ENCODE assay signal across 19 mouse cellular contexts in genomic region chr11:34297698-34298378, GRCm38 (mm10). TPM values are rescaled to one million over a fixed set of nuclear protein-coding genes. Genes with fewer than 3 reads are reported as not detected.
A peak's percentile ranks its signal among the peaks of the same experiment; 100 is the strongest.
DNase-seq lines count a peak whose midpoint lies in the region; ATAC-seq lines count a peak whose summit lies in the region.
"Had no signal": no experiment of that assay in that cellular context is flagged by ENCODE, and none has a peak within 500 bp of the region (broad histone marks: within the 10 kb centered on the region; RNA-seq: fewer than 3 reads in every experiment).

No protein-coding gene starts in this region.

- H3K9ac ChIP-seq in forebrain, embryonic 13.5 days: no peak overlapping the region
- H3K9ac ChIP-seq in hindbrain, embryonic 14.5 days: no peak overlapping the region
- H3K9ac ChIP-seq in midbrain, embryonic 15.5 days: no peak overlapping the region
- H3K9ac ChIP-seq in liver, embryonic 11.5 days (ENCODE audit: low read depth, low read length): no peak overlapping the region

- DNase-seq in ZHBTc4 (ENCODE audit: low read depth, low spot score): peak; percentile 71
- no peak for DNase-seq in hindbrain, embryonic 14.5 days (ENCODE audit: low spot score)
- no peak for DNase-seq in liver, embryonic 11.5 days (ENCODE audit: low spot score)
- no peak for DNase-seq in urinary bladder, adult 2 months (ENCODE audit: low spot score)
- DNase-seq in right cerebral cortex, postnatal 14 days: no peak
- no peak for DNase-seq in testis, postnatal 10 days (ENCODE audit: low spot score)
- DNase-seq: adrenal gland, postnatal 25 days; cerebellum, postnatal 36 days; heart, adult 11 months; kidney, adult 9 months; lung, adult 18-20 months; right cerebral cortex, postnatal 4 days; thymus, adult 18-20 months had no signal

- ATAC-seq in forebrain, embryonic 13.5 days: peak; percentile 92
- peak; percentile 77; the same call in 1 of the 2 replicates for ATAC-seq in hindbrain, embryonic 14.5 days (ENCODE audit: low FRiP score)
- peak; percentile 94 for ATAC-seq in midbrain, embryonic 15.5 days (replicated peaks)
- ATAC-seq in liver, embryonic 11.5 days (replicated peaks; ENCODE audit: low FRiP score): no peak

- no peaks in the 10 kb centered on the region for H3K27me3 ChIP-seq in forebrain, embryonic 13.5 days
- no peaks in the 10 kb centered on the region for H3K27me3 ChIP-seq in hindbrain, embryonic 14.5 days (ENCODE audit: control insufficient read depth, insufficient read depth, low read length)
- no peaks in the 10 kb centered on the region for H3K27me3 ChIP-seq in midbrain, embryonic 15.5 days (replicated peaks)
- H3K27me3 ChIP-seq in liver, embryonic 11.5 days (replicated peaks; ENCODE audit: control insufficient read depth, insufficient read depth, low read length): no peaks in the 10 kb centered on the region

- 32% methylated on average over 5 of the region's 5 CpGs for WGBS in forebrain, embryonic 13.5 days
- WGBS in hindbrain, embryonic 14.5 days: 40% methylated on average over 5 of the region's 5 CpGs
- WGBS in midbrain, embryonic 15.5 days: 23% methylated on average over 5 of the region's 5 CpGs
- 84% methylated on average over 5 of the region's 5 CpGs for WGBS in liver, embryonic 11.5 days

- H3K9me3 ChIP-seq in forebrain, embryonic 13.5 days (replicated peaks): no peaks in the 10 kb centered on the region
- H3K9me3 ChIP-seq in hindbrain, embryonic 14.5 days (ENCODE audit: control insufficient read depth, low read length): no peaks in the 10 kb centered on the region
- H3K9me3 ChIP-seq in midbrain, embryonic 15.5 days: no peaks in the 10 kb centered on the region
- no peaks in the 10 kb centered on the region for H3K9me3 ChIP-seq in liver, embryonic 11.5 days (ENCODE audit: control insufficient read depth, low read length)
- H3K9me3 ChIP-seq: embryonic facial prominence, embryonic 10.5 days had no signal

- no peak overlapping the region for H3K4me2 ChIP-seq in forebrain, embryonic 13.5 days
- no peak overlapping the region for H3K4me2 ChIP-seq in hindbrain, embryonic 14.5 days (replicated peaks)
- no peak overlapping the region for H3K4me2 ChIP-seq in midbrain, embryonic 15.5 days
- no peak overlapping the region for H3K4me2 ChIP-seq in liver, embryonic 11.5 days

- no peak overlapping the region for H3K4me3 ChIP-seq in forebrain, embryonic 13.5 days
- H3K4me3 ChIP-seq in hindbrain, embryonic 14.5 days (replicated peaks; ENCODE audit: low read length): no peak overlapping the region
- no peak overlapping the region for H3K4me3 ChIP-seq in midbrain, embryonic 15.5 days
- H3K4me3 ChIP-seq in liver, embryonic 11.5 days (ENCODE audit: low read depth, low read length): no peak overlapping the region
- H3K4me3 ChIP-seq: embryonic facial prominence, embryonic 10.5 days; erythroblast, embryonic 14.5 days had no signal

- H3K4me1 ChIP-seq in forebrain, embryonic 13.5 days: peaks cover 8% of the 10 kb centered on the region
- peaks cover 9% of the 10 kb centered on the region; the same call in 1 of the 2 replicates for H3K4me1 ChIP-seq in hindbrain, embryonic 14.5 days (replicated peaks; ENCODE audit: control insufficient read depth, insufficient read depth, low read length)
- H3K4me1 ChIP-seq in midbrain, embryonic 15.5 days: peaks cover 8% of the 10 kb centered on the region
- no peaks in the 10 kb centered on the region for H3K4me1 ChIP-seq in liver, embryonic 11.5 days (replicated peaks; ENCODE audit: control insufficient read depth, insufficient read depth, low read length)

- peak overlapping the region; percentile 6; the same call in 1 of the 2 replicates for H3K27ac ChIP-seq in forebrain, embryonic 13.5 days
- H3K27ac ChIP-seq in hindbrain, embryonic 14.5 days: no peak overlapping the region
- peak overlapping the region; percentile 61 for H3K27ac ChIP-seq in midbrain, embryonic 15.5 days
- no peak overlapping the region for H3K27ac ChIP-seq in liver, embryonic 11.5 days (ENCODE audit: low read depth, low read length)
- H3K27ac ChIP-seq: embryonic facial prominence, embryonic 10.5 days; macrophage had no signal

- H3K36me3 ChIP-seq in forebrain, embryonic 13.5 days (ENCODE audit: poor library complexity, severe bottlenecking): no peaks in the 10 kb centered on the region
- H3K36me3 ChIP-seq in hindbrain, embryonic 14.5 days (replicated peaks; ENCODE audit: control insufficient read depth, insufficient read depth): no peaks in the 10 kb centered on the region
- no peaks in the 10 kb centered on the region for H3K36me3 ChIP-seq in midbrain, embryonic 15.5 days (replicated peaks)
- H3K36me3 ChIP-seq in liver, embryonic 11.5 days (ENCODE audit: control insufficient read depth, insufficient read depth, low read length): no peaks in the 10 kb centered on the region
- H3K36me3 ChIP-seq: embryonic facial prominence, embryonic 10.5 days; G1E had no signal

RNA-seq across cellular contexts. Expression of gene Fam196b, which starts 16.8 kb away (rescaled TPM):
- 1.4 and 1.5 TPM in 2 replicates for polyA plus RNA-seq in forebrain, embryonic 13.5 days (2015; fragmentation: Nextera tagmentation; extraction: Ambion mirVana)
- 2.8 and 3.5 TPM in 2 replicates for polyA plus RNA-seq in hindbrain, embryonic 14.5 days (2014; fragmentation: Nextera tagmentation; extraction: Ambion mirVana)
- 5.1 and 6.4 TPM in 2 replicates for polyA plus RNA-seq in midbrain, embryonic 15.5 days (2015; fragmentation: Nextera tagmentation; extraction: Ambion mirVana)
- polyA plus RNA-seq in liver, embryonic 11.5 days (2014; fragmentation: Nextera tagmentation; extraction: Ambion mirVana): 0.25 and 0.27 TPM in 2 replicates
- polyA plus RNA-seq in urinary bladder, adult 2 months (2012; rRNA removed): 0.59 and 0.63 TPM in 2 replicates
- polyA plus RNA-seq: erythroblast, embryonic 14.5 days; G1E; macrophage had no signal

Comparison
In these comparisons a context has a peak if more than half of its experiments do, and no peak if none do; other contexts are left out.
1. H3K27ac ChIP-seq: peak in forebrain, embryonic 13.5 days (single experiment) and midbrain, embryonic 15.5 days (single experiment); none in hindbrain, embryonic 14.5 days (single experiment) and liver, embryonic 11.5 days (single experiment).